Mouse (Mus musculus) cerebellum, adult (tissue): ENCODE results near the gene Wdr53.
"Not testable (repeated sequence)": the region's sequence is repeated elsewhere in the genome, so short reads cannot be mapped to it uniquely, and the experiment has no call there.

Source experiments
- ATAC-seq: cut with Nextera tagmentation; 2 replicates; pipeline ENCODE4 v1.9.2; 2017; ENCODE audit warnings: mild to moderate bottlenecking, moderate library complexity, mixed read lengths; ENCODE audit not compliant: insufficient number of reproducible peaks, low FRiP score, low TSS enrichment

Gene Wdr53

GRCm38 (mm10) chr16:32277308-32278256, 30.6 kb downstream of the Wdr53 start, which contains the start of gene Rnf168:
Gene Rnf168 (plus strand): TSS chr16:32277459.
- peak; percentile 98 for ATAC-seq

- ATAC-seq, result no peak
Observed at GRCm38 (mm10) chr16:32278396-32278795, 31.4 kb downstream of the Wdr53 start.

GRCm38 (mm10) chr16:32280211-32280610, 33.2 kb downstream of the Wdr53 start:
- no peak for ATAC-seq

GRCm38 (mm10) chr16:32282608-32283007, 35.6 kb downstream of the Wdr53 start:
- no peak for ATAC-seq

GRCm38 (mm10) chr16:32291821-32292220, 44.8 kb downstream of the Wdr53 start:
- ATAC-seq, result no peak

GRCm38 (mm10) chr16:32299617-32300016, 52.6 kb downstream of the Wdr53 start:
- not testable (repeated sequence) for ATAC-seq

GRCm38 (mm10) chr16:32303046-32303445, 56.0 kb downstream of the Wdr53 start:
- no peak for ATAC-seq

- ATAC-seq, result no peak
Observed at GRCm38 (mm10) chr16:32303886-32304285, 56.9 kb downstream of the Wdr53 start.
